Mouse (Mus musculus) heart, postnatal 10 days (tissue): ENCODE measurements around the gene Col9a1. TPM values are rescaled to one million over a fixed set of nuclear protein-coding genes. Genes with fewer than 3 reads are reported as not detected.

Source experiments
- DNase-seq, 2 experiments: peaks; one replicate each; pipeline ENCODE4 v3.0.0; 2021
- intact Hi-C: fragments of 180-260 bp; cut with DNase I; formaldehyde crosslinking; loops from one replicate; pipeline ENCODE4 v1.15.1; 2025
- total RNA-seq, 2 experiments: library from RNA; stranded (reverse); gene quantifications; 2 replicates each; pipeline ENCODE4 v1.2.3; 2021

The Col9a1 gene
- under 1 TPM; 0.53 to 0.92 TPM for total RNA-seq

- no peak for DNase-seq
- intact Hi-C loops: no loop called here
Measured at GRCm38 (mm10) chr1:24177224-24177851, at the start of gene Col9a1. TSS of gene Col9a1 (plus strand) at chr1:24177610.

GRCm38 (mm10) chr1:24127866-24128265, 49.5 kb upstream of the Col9a1 start:
- intact Hi-C loops: no loop called here
- no peak for DNase-seq

GRCm38 (mm10) chr1:24133853-24134252, 43.6 kb upstream of the Col9a1 start:
- intact Hi-C loops: no loop called here
- no peak for DNase-seq

GRCm38 (mm10) chr1:24134792-24135191, 42.6 kb upstream of the Col9a1 start:
- peak; percentile 3 to 26 for DNase-seq
- intact Hi-C loops: loop anchor here (5.0 kb wide), 2 partner anchors 38 to 307 kb away; no protein-coding TSS in a partner anchor

- DNase-seq: peak; percentile 43 to 68
- intact Hi-C loops: loop anchor here (2.0 to 5.0 kb wide), 3 partner anchors 35 to 310 kb away; no protein-coding TSS in a partner anchor
Measured at GRCm38 (mm10) chr1:24137133-24137532, 40.3 kb upstream of the Col9a1 start.

- intact Hi-C loops: no loop called here
- DNase-seq: no peak
Measured at GRCm38 (mm10) chr1:24140555-24140954, 36.9 kb upstream of the Col9a1 start.

- intact Hi-C loops: no loop called here
- no peak for DNase-seq
Measured at GRCm38 (mm10) chr1:24143504-24143903, 33.9 kb upstream of the Col9a1 start.

GRCm38 (mm10) chr1:24157751-24158150, 19.7 kb upstream of the Col9a1 start:
- intact Hi-C loops: no loop called here

GRCm38 (mm10) chr1:24169410-24169809, 8.0 kb upstream of the Col9a1 start:
- intact Hi-C loops: no loop called here
- no peak for DNase-seq

More at GRCm38 (mm10) chr1:24157751-24158150, 19.7 kb upstream of the Col9a1 start:
- no peak for DNase-seq

GRCm38 (mm10) chr1:24171205-24171866, 6.1 kb upstream of the Col9a1 start:
- peak; percentile 37 to 61 for DNase-seq
- intact Hi-C loops: loop anchor here (2.0 to 5.0 kb wide), 2 partner anchors 34 to 345 kb away; no protein-coding TSS in a partner anchor

- no peak for DNase-seq
- intact Hi-C loops: loop anchor here (2.0 to 5.0 kb wide), 2 partner anchors 35 to 345 kb away; no protein-coding TSS in a partner anchor
Measured at GRCm38 (mm10) chr1:24171898-24172297, 5.5 kb upstream of the Col9a1 start.

- intact Hi-C loops: loop anchor here (5.0 kb wide), 1 partner anchor 35 kb away; no protein-coding TSS in a partner anchor
Measured at GRCm38 (mm10) chr1:24172656-24173055, 4.8 kb upstream of the Col9a1 start.

GRCm38 (mm10) chr1:24175761-24176160, 1.6 kb upstream of the Col9a1 start:
- DNase-seq: no peak
- intact Hi-C loops: no loop called here

More at GRCm38 (mm10) chr1:24172656-24173055, 4.8 kb upstream of the Col9a1 start:
- no peak for DNase-seq

- no peak for DNase-seq
- intact Hi-C loops: no loop called here
Measured at GRCm38 (mm10) chr1:24179856-24180255, 2.4 kb downstream of the Col9a1 start.

- DNase-seq: no peak
- intact Hi-C loops: no loop called here
Measured at GRCm38 (mm10) chr1:24184981-24185380, 7.6 kb downstream of the Col9a1 start.

- intact Hi-C loops: no loop called here
- no peak for DNase-seq
Measured at GRCm38 (mm10) chr1:24186964-24187363, 9.6 kb downstream of the Col9a1 start.

GRCm38 (mm10) chr1:24191668-24192067, 14.3 kb downstream of the Col9a1 start:
- intact Hi-C loops: no loop called here
- no peak for DNase-seq

GRCm38 (mm10) chr1:24194111-24194510, 16.7 kb downstream of the Col9a1 start:
- intact Hi-C loops: no loop called here
- no peak for DNase-seq

GRCm38 (mm10) chr1:24195070-24195840, 17.8 kb downstream of the Col9a1 start:
- intact Hi-C loops: no loop called here
- no peak for DNase-seq

- no peak for DNase-seq
- intact Hi-C loops: no loop called here
Measured at GRCm38 (mm10) chr1:24195951-24196517, 18.6 kb downstream of the Col9a1 start.
